Mouse (Mus musculus) Patski (cell line): ENCODE measurements around the gene Aspscr1. TPM values are rescaled to one million over a fixed set of nuclear protein-coding genes. Genes with fewer than 3 reads are reported as not detected.

Experiments
- ATAC-seq: fragments of 100-300 bp; one replicate; pipeline ENCODE4 v1.8.0; 2021
- CTCF ChIA-PET: fragments of 350-600 bp; sonication (Branson Sonifier 250); formaldehyde crosslinking; loops from one replicate; lab custom pipeline; 2022; ENCODE audit warnings: inconsistent platforms; lab: Charles Lee
- POLR2A ChIA-PET: fragments of 350-600 bp; sonication (Branson Sonifier 250); formaldehyde crosslinking; loops from one replicate; lab custom pipeline; 2022; ENCODE audit warnings: antibody characterized with exemption, inconsistent platforms; lab: Charles Lee
- DNase-seq: peaks from one replicate; pipeline ENCODE4 v3.0.0-alpha.2; 2011; ENCODE audit warnings: low read depth, low spot score
- H3K27me3 ChIP-seq: fragments of 371-371 bp; one replicate; pipeline ENCODE4 v1.5.1; 2021
- CTCF ChIP-seq: fragments of 100-300 bp; IDR thresholded peaks from one replicate; pipeline ENCODE4 v1.5.1; 2021
- in situ Hi-C: fragments of 300-500 bp; cut with MboI; formaldehyde crosslinking; loops from 3 replicates; pipeline ENCODE4 v1.11.1; 2018; ENCODE audit warnings: low pct_unique_long_range_greater_than_20kb, mixed read lengths
- polyA plus RNA-seq: library from polyadenylated mRNA; unstranded; gene quantifications from one replicate; pipeline ENCODE4 v1.2.3, GENCODE M21; 2021

Gene Aspscr1
- polyA plus RNA-seq, 1 experiment from 2014 or later, result 54.9 TPM

- ChIA-PET POLR2A (interaction anchor here (0.6 to 0.9 kb wide), 2 partner anchors 18 to 105 kb away, joined by 4 read pairs; no protein-coding TSS in a partner anchor), CTCF (interaction anchor here (0.7 to 1.0 kb wide), 3 partner anchors 13 to 22 kb away, joined by 3 read pairs; no protein-coding TSS in a partner anchor)
- DNase-seq (no peak), ATAC-seq (no peak)
- no peak for TF ChIP-seq CTCF
- in situ Hi-C loops, result no loop called here
- H3K27me3 ChIP-seq, result no peaks in the 10 kb centered on the region
Measured at GRCm38 (mm10) chr11:120676951-120677350, 4.2 kb downstream of the Aspscr1 start.

- TF ChIP-seq CTCF, result no peak
- ChIA-PET POLR2A (no interaction called here), CTCF (interaction anchor here (0.7 kb wide), 1 partner anchor 15 kb away, joined by 3 read pairs; no protein-coding TSS in a partner anchor)
- H3K27me3 ChIP-seq, result no peaks in the 10 kb centered on the region
- no peak for DNase-seq
- in situ Hi-C loops, result no loop called here
- no peak for ATAC-seq
Measured at GRCm38 (mm10) chr11:120679909-120680308, 7.1 kb downstream of the Aspscr1 start.

DNA sequence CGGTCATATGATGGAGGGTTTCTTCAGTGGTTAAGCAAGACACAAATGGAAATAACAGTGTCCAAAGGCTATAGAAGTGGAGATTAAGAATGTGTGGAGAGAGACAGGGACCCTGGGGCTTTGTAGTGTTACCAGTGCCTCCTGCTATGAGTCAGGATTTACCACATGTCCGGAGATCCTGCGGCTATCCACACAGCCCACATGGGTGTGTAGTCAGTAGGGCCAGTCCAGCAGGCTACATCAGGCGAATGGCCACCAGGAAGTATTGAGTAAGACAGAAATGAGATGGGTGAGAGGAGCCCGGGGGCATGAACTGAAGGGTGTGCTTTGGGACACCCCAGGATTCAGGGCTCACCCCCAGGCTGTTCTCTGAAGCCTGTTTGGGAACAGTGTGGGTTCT is 9.9 kb downstream of the Aspscr1 start:
- no peak for ATAC-seq
- POLR2A ChIA-PET, result no interaction called here
- no peak for TF ChIP-seq CTCF
- CTCF ChIA-PET, result no interaction called here
- no peak for DNase-seq
- in situ Hi-C loops, result no loop called here
- no peaks in the 10 kb centered on the region for H3K27me3 ChIP-seq

DNA sequence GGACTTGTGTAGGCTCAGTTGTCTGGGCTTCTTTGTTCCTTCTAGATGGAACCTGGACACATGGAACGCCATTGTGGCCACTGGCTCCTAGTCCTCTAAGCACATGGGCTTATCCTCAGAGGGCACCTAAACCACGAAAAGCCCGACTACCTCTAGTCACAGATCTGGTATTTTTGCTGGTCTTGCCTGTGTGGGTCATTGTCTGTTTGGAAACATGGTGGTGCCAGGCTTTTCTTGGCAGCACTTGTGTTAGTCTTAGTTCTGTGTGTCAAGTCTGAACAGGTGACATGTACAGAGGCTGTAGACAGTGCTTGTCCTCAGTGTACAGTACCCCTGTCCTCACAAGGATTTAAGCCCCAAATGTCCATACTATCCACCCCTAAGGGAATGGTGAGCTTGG is 10.8 kb downstream of the Aspscr1 start:
- no peak for ATAC-seq
- POLR2A ChIA-PET, result interaction anchor here (1.5 kb wide), 1 partner anchor 9 kb away, joined by 5 read pairs; no protein-coding TSS in a partner anchor

DNA sequence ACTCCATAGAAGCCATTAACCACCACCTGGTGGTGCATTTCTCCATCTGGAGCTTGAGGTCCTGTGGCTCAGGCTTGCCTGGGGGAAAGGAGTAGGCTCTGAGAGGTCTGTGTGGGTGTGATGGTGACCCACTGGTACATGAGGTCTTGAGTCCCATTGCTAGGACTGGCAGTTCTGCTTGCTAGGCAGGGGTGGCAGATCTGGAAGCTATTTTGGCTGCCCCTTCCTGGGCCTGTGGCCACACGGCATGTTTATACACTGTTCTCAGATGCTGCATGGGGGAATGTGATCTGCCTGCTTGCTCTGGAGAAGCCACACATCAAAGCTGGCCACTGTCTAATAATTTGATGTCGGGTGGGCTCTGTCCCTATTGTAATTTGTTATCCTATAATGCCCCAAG is 11.3 kb downstream of the Aspscr1 start:
- POLR2A ChIA-PET, result interaction anchor here (1.5 kb wide), 1 partner anchor 9 kb away, joined by 5 read pairs; no protein-coding TSS in a partner anchor
- DNase-seq, result no peak
- TF ChIP-seq CTCF, result no peak
- no peak for ATAC-seq
- in situ Hi-C loops, result no loop called here
- CTCF ChIA-PET, result interaction anchor here (1.2 to 2.2 kb wide), 2 partner anchors 14 to 25 kb away, joined by 4 read pairs; no protein-coding TSS in a partner anchor
- H3K27me3 ChIP-seq, result no peaks in the 10 kb centered on the region

More for the DNA sequence above, 10.8 kb downstream of the Aspscr1 start:
- H3K27me3 ChIP-seq, result no peaks in the 10 kb centered on the region
- no peak for TF ChIP-seq CTCF
- CTCF ChIA-PET, result interaction anchor here (2.2 kb wide), 1 partner anchor 25 kb away, joined by 4 read pairs; no protein-coding TSS in a partner anchor
- no peak for DNase-seq
- in situ Hi-C loops, result no loop called here

DNA sequence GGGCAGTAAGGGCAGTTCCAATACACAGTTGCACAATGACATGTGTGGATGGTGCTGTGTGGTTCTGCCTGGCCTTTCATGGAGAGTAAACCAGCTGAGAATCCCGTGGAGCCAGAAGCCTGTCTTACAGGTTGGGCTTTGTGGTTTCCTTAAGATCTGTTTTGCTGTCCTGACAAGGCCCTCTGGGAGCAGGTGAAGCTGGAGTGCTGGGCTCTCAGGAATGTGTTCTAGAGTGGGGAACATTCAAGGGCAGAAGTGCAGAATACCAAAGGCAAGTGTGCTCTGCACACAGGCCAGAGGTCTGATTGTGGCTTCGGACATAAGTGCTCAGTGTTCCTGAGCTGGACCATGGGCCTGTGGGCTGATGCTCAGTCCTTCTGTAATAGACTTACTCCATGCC is 11.9 kb downstream of the Aspscr1 start:
- no peaks in the 10 kb centered on the region for H3K27me3 ChIP-seq
- no peak for ATAC-seq
- in situ Hi-C loops, result no loop called here
- POLR2A ChIA-PET, result interaction anchor here (1.5 to 1.6 kb wide), 2 partner anchors 8 to 10 kb away, joined by 4 to 5 read pairs; no protein-coding TSS in a partner anchor
- DNase-seq, result no peak
- TF ChIP-seq CTCF, result no peak
- CTCF ChIA-PET, result interaction anchor here (1.2 to 2.2 kb wide), 2 partner anchors 13 to 26 kb away, joined by 4 read pairs; no protein-coding TSS in a partner anchor

DNA sequence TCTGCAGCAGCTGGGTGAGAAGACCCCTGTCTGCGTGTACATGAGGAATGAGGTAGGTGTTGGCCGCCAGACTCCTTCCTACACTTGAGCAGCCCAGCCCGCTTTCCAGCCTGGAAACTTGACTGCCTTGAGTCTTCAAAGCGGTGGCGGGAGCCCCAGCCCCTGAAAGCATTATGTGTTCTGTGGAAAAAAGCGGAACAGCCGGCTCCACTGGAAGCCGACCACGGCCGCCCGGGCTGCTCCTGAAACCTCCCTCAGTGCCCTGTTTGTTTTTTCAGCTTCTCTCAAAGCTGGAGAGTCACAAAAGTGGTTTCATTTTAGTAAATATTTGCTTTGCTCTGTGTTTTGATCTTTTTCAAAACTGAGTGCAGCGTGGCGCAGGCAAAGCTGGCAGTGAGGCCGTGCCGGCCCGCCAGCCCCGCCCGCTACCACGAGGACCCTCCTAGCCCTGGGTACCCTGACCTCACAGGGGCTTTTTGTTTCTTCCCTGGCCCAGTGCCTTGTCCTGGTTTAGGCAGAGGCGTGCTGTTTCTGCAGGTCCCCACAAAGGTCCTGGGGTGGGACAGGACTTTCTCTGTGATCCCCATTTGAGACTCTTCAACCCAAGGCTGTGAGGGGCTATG is 14.0 kb downstream of the Aspscr1 start:
- CTCF ChIA-PET, result no interaction called here
- ATAC-seq, result no peak
- in situ Hi-C loops, result no loop called here

DNA sequence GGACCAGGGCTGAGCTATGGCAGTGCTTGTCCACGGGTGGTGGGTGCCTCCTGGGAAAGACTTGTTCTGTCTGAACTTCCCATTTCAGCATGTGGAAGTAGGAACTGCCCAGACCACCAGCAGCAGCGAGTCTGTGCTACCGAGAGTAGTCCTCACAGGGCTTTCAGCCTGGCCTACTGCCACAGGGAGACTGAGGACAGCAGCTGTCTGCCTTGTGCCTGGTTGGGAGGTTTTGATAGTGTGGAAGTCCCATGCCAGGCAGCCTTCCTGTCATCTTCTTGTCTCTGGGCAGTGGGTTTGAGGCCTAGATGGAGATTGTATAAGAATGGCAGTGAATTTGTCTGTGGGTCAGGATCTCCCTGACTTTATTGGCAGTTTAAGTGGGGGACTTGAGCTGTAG is 16.6 kb downstream of the Aspscr1 start:
- POLR2A ChIA-PET, result no interaction called here
- no peak for TF ChIP-seq CTCF
- CTCF ChIA-PET, result interaction anchor here (1.2 kb wide), 1 partner anchor 12 kb away, joined by 3 read pairs; no protein-coding TSS in a partner anchor
- in situ Hi-C loops, result no loop called here
- ATAC-seq (no peak), DNase-seq (no peak)
- no peaks in the 10 kb centered on the region for H3K27me3 ChIP-seq

More for the DNA sequence above, 14.0 kb downstream of the Aspscr1 start:
- POLR2A ChIA-PET, result no interaction called here
- no peak for DNase-seq
- TF ChIP-seq CTCF, result no peak
- no peaks in the 10 kb centered on the region for H3K27me3 ChIP-seq

GRCm38 (mm10) chr11:120692471-120693011 is 19.8 kb downstream of the Aspscr1 start:
- no peaks in the 10 kb centered on the region for H3K27me3 ChIP-seq
- in situ Hi-C loops, result no loop called here
- no peak for ATAC-seq
- DNase-seq, result no peak
- POLR2A ChIA-PET, result interaction anchor here (2.3 kb wide), 1 partner anchor 9 kb away, joined by 5 read pairs; no protein-coding TSS in a partner anchor
- CTCF ChIA-PET, result interaction anchor here (0.7 to 1.3 kb wide), 3 partner anchors 16 to 26 kb away, joined by 3 read pairs; no protein-coding TSS in a partner anchor
- no peak for TF ChIP-seq CTCF

- no peak for ATAC-seq
- CTCF ChIA-PET, result interaction anchor here (0.7 to 0.8 kb wide), 2 partner anchors 19 to 27 kb away, joined by 3 read pairs; no protein-coding TSS in a partner anchor
- POLR2A ChIA-PET, result interaction anchor here (2.3 kb wide), 1 partner anchor 10 kb away, joined by 5 read pairs; no protein-coding TSS in a partner anchor
- in situ Hi-C loops, result no loop called here
- DNase-seq, result no peak
- H3K27me3 ChIP-seq, result no peaks in the 10 kb centered on the region
- no peak for TF ChIP-seq CTCF
Measured at GRCm38 (mm10) chr11:120693461-120693860, 20.7 kb downstream of the Aspscr1 start.
